Mouse (Mus musculus): ENCODE measurements around the gene Wscd2. TPM values are rescaled to one million over a fixed set of nuclear protein-coding genes. Genes with fewer than 3 reads are reported as not detected.
A peak's percentile ranks its signal among the peaks of the same experiment; 100 is the strongest.

Gene Wscd2
- polyA plus RNA-seq, 2 experiments, result 8.4 to 12.5 TPM

DNA sequence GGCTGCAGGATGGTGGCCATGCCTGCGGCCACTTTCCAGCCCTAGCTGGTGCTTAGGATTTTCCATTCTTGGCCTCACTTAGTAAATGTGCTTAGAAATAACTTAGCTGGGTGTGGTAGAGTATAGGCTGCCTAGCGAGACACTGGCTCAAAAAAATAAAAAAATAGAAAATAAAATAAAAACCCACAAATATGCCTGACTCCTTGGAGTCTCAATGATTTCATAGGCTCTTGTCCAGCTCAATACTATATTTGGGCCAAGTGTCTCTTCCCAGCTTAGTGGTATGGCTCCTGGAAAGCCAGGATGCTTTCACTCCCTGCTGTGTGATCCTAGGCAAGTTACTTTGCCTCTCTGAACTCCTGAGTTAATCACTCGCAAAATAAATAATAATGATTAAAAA is 139.1 kb downstream of the Wscd2 start:
- Histone ChIP-seq H3K27ac (replicated peaks; ENCODE audit: low read depth, low read length) (no peak overlapping the region), H3K4me3 (replicated peaks; ENCODE audit: low read length) (no peak overlapping the region), H3K36me3 (ENCODE audit: control insufficient read depth, insufficient read depth, low read length) (no peaks in the 10 kb centered on the region), H3K4me1 (ENCODE audit: control insufficient read depth, insufficient read depth, low read length) (peaks cover 40% of the 10 kb centered on the region), H3K9ac (ENCODE audit: low read depth, low read length, severe bottlenecking) (no peak overlapping the region), H3K9me3 (ENCODE audit: control insufficient read depth, low read length) (no peaks in the 10 kb centered on the region), H3K4me2 (replicated peaks; ENCODE audit: low read depth, low read length, severe bottlenecking) (no peak overlapping the region), H3K27me3 (ENCODE audit: control insufficient read depth, insufficient read depth, low read length) (no peaks in the 10 kb centered on the region)
- ATAC-seq (ENCODE audit: low FRiP score, low read depth), result no peak
- 80% methylated on average over 3 of the region's 3 CpGs for WGBS
- DNase-seq (ENCODE audit: low spot score), result peak; percentile 32
- TF ChIP-seq POLR2A (IDR thresholded peaks at IDR 0.05; ENCODE audit: borderline replicate concordance, extremely low read depth, insufficient read depth, insufficient read length), result no peak

DNA sequence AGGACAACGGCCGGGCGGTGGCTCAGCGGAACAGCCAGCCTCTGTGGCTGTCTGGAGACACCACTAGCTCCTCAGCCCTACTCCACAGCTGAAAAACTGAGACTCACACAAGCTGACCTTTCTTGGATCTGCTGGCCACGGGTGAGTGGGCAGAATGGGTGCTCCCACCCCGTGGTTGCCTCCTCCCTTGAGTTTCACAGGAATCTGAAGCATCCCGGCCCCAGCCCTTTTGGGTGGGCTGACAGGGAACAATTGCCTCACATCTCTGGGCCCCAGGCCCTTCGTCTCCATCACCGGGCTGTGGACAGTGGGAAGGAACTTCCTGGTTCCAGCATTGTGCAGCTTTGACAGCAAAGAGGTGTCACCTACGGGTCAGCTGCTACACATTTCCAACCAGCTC is 140.0 kb downstream of the Wscd2 start:
- Histone ChIP-seq H3K27ac (replicated peaks; ENCODE audit: low read depth, low read length) (no peak overlapping the region), H3K9ac (ENCODE audit: low read depth, low read length, severe bottlenecking) (no peak overlapping the region), H3K36me3 (ENCODE audit: control insufficient read depth, insufficient read depth, low read length) (no peaks in the 10 kb centered on the region), H3K27me3 (ENCODE audit: control insufficient read depth, insufficient read depth, low read length) (no peaks in the 10 kb centered on the region), H3K4me3 (replicated peaks; ENCODE audit: low read length) (no peak overlapping the region), H3K4me2 (replicated peaks; ENCODE audit: low read depth, low read length, severe bottlenecking) (no peak overlapping the region), H3K4me1 (ENCODE audit: control insufficient read depth, insufficient read depth, low read length) (peaks cover 46% of the 10 kb centered on the region), H3K9me3 (ENCODE audit: control insufficient read depth, low read length) (no peaks in the 10 kb centered on the region)
- DNase-seq (ENCODE audit: low spot score) (no peak), ATAC-seq (ENCODE audit: low FRiP score, low read depth) (no peak)
- no peak for TF ChIP-seq POLR2A (IDR thresholded peaks at IDR 0.05; ENCODE audit: borderline replicate concordance, extremely low read depth, insufficient read depth, insufficient read length)
- whole genome bisulfite sequencing, result 75% methylated on average over 10 of the region's 10 CpGs

DNA sequence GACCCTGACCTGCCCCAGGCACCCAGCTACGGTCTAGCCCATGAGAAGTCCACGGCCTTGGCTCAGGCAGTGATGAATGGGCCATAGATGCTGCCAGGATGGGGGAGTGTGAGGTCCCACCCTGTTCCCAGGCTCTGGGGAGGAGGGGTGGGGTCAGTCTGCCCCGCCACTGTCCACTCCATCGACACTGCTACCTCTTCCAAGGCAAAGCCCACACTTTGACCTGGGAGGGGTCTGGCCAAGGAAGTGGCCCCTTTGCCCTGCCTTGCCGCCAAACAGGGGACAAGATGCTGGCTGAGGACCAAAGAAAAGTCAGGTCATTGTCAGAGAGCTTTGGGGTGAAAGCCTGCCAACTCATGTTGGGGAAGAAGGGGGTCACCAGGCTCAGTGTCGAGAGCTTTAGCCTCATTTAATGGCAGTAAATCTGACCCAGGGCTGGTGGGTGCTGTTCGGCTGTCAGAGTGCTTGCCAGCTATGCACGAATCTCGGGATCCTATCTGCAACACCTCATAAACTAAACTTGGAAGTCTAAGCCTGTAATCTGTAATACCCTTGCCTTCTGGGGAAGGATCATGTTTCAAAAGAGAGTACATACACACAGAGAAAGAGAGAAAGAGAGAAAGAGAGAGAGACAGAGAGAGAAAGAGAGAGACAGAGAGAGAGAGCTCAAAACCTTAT is 143.0 kb downstream of the Wscd2 start:
- DNase-seq (ENCODE audit: low spot score) (peak; percentile 42), ATAC-seq (ENCODE audit: low FRiP score, low read depth) (0 out of 2 replicates have a peak, but pooled peaks have one; percentile 39)
- Histone ChIP-seq H3K9me3 (ENCODE audit: control insufficient read depth, low read length) (no peaks in the 10 kb centered on the region), H3K4me1 (ENCODE audit: control insufficient read depth, insufficient read depth, low read length) (peaks cover 44% of the 10 kb centered on the region), H3K36me3 (ENCODE audit: control insufficient read depth, insufficient read depth, low read length) (no peaks in the 10 kb centered on the region), H3K4me2 (replicated peaks; ENCODE audit: low read depth, low read length, severe bottlenecking) (no peak overlapping the region), H3K27me3 (ENCODE audit: control insufficient read depth, insufficient read depth, low read length) (no peaks in the 10 kb centered on the region), H3K4me3 (replicated peaks; ENCODE audit: low read length) (no peak overlapping the region), H3K27ac (replicated peaks; ENCODE audit: low read depth, low read length) (no peak overlapping the region; the same call in 1 of the 2 replicates), H3K9ac (ENCODE audit: low read depth, low read length, severe bottlenecking) (no peak overlapping the region)
- TF ChIP-seq POLR2A (IDR thresholded peaks at IDR 0.05; ENCODE audit: borderline replicate concordance, extremely low read depth, insufficient read depth, insufficient read length), result no peak
- 8% methylated on average over 9 of the region's 9 CpGs for WGBS

DNA sequence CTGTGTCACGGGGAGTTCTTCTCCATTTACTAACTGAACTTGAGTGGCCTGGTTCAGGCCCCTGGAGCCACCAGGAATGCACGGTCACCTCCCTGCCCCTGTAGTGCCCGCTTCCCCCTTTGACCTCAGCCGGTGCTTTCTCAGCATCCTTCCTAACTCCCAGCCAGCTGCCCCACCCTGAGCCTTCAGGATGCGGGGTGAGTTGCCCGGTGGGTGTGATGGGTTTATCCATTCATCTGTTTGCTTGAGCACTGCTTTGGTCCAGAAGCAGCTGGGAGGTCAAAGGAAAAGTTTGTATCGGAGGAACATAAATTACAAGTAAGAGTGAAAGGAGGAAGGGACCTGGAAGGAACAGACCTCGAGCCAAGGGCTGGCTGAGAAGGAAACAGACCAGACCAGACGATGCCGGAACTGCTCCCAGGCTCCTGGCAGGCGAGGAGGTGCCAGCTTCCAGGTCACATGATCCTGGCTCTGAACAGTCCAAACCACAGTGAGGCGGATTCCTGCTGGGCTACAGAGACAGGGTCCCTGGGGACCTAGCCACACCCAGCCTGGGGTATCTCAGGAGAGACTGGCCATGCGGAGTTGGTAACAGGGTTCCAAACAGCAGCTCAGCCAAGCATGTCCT is 144.0 kb downstream of the Wscd2 start:
- Histone ChIP-seq H3K9ac (ENCODE audit: low read depth, low read length, severe bottlenecking) (no peak overlapping the region), H3K36me3 (ENCODE audit: control insufficient read depth, insufficient read depth, low read length) (no peaks in the 10 kb centered on the region), H3K4me2 (replicated peaks; ENCODE audit: low read depth, low read length, severe bottlenecking) (0 out of 2 replicates have a peak overlapping the region, but pooled peaks have one; percentile 14), H3K27me3 (ENCODE audit: control insufficient read depth, insufficient read depth, low read length) (no peaks in the 10 kb centered on the region), H3K4me1 (ENCODE audit: control insufficient read depth, insufficient read depth, low read length) (peaks cover 35% of the 10 kb centered on the region), H3K4me3 (replicated peaks; ENCODE audit: low read length) (no peak overlapping the region), H3K27ac (replicated peaks; ENCODE audit: low read depth, low read length) (no peak overlapping the region; the same call in 1 of the 2 replicates), H3K9me3 (ENCODE audit: control insufficient read depth, low read length) (no peaks in the 10 kb centered on the region)
- whole genome bisulfite sequencing, result 27% methylated on average over 13 of the region's 13 CpGs
- no peak for TF ChIP-seq POLR2A (IDR thresholded peaks at IDR 0.05; ENCODE audit: borderline replicate concordance, extremely low read depth, insufficient read depth, insufficient read length)
- ATAC-seq (ENCODE audit: low FRiP score, low read depth) (peak; percentile 59), DNase-seq (ENCODE audit: low spot score) (peak; percentile 51)

DNA sequence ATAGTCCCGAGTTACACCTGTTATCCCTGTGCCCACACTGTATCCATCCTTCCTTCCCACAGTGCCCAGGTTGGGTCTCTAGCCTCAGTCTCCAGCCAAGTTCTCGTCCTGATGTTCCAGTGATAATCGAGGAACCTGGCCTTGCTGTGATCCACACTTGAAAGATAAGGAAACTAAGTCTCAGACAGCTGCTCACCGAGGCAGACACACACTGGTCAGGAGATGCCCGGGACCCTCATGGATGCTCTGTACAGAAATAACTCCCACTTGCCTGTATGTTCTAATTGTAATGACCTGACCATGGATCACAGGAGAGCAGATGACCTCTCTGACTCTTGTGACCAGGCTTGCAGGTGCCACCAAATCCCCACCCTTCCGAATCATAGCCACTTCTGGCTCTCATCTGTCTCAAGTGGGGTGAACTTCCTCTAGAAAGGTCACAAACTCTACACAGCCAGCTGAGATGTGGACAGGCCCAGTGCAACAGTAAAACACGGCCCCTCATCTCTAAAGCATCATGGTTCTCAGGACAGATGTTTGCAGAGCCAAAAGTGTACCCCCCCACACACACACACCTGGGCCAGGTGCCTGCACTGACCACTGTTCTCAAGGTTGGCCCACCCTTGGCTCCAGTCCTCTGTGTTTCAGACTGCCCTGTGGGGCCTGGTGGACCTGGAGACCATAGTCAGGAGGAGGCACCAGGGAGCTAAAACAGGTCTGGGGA is 144.9 kb downstream of the Wscd2 start:
- no peak for ATAC-seq (ENCODE audit: low FRiP score, low read depth)
- no peaks in the 10 kb centered on the region for H3K36me3 ChIP-seq (ENCODE audit: control insufficient read depth, insufficient read depth, low read length)
- no peak for TF ChIP-seq POLR2A (IDR thresholded peaks at IDR 0.05; ENCODE audit: borderline replicate concordance, extremely low read depth, insufficient read depth, insufficient read length)
- no peak overlapping the region for H3K9ac ChIP-seq (ENCODE audit: low read depth, low read length, severe bottlenecking)
- no peak for DNase-seq (ENCODE audit: low spot score)
- H3K4me2 ChIP-seq (replicated peaks; ENCODE audit: low read depth, low read length, severe bottlenecking), result no peak overlapping the region
- no peaks in the 10 kb centered on the region for H3K27me3 ChIP-seq (ENCODE audit: control insufficient read depth, insufficient read depth, low read length)
- 83% methylated on average over 7 of the region's 7 CpGs for WGBS
- H3K27ac ChIP-seq (replicated peaks; ENCODE audit: low read depth, low read length), result no peak overlapping the region
- no peak overlapping the region for H3K4me3 ChIP-seq (replicated peaks; ENCODE audit: low read length)
- no peaks in the 10 kb centered on the region for H3K9me3 ChIP-seq (ENCODE audit: control insufficient read depth, low read length)
- peaks cover 35% of the 10 kb centered on the region for H3K4me1 ChIP-seq (ENCODE audit: control insufficient read depth, insufficient read depth, low read length)

Measured in limb, embryonic 14.5 days (tissue).